Mouse (Mus musculus): ENCODE data around the gene Fam114a2.

DNA sequence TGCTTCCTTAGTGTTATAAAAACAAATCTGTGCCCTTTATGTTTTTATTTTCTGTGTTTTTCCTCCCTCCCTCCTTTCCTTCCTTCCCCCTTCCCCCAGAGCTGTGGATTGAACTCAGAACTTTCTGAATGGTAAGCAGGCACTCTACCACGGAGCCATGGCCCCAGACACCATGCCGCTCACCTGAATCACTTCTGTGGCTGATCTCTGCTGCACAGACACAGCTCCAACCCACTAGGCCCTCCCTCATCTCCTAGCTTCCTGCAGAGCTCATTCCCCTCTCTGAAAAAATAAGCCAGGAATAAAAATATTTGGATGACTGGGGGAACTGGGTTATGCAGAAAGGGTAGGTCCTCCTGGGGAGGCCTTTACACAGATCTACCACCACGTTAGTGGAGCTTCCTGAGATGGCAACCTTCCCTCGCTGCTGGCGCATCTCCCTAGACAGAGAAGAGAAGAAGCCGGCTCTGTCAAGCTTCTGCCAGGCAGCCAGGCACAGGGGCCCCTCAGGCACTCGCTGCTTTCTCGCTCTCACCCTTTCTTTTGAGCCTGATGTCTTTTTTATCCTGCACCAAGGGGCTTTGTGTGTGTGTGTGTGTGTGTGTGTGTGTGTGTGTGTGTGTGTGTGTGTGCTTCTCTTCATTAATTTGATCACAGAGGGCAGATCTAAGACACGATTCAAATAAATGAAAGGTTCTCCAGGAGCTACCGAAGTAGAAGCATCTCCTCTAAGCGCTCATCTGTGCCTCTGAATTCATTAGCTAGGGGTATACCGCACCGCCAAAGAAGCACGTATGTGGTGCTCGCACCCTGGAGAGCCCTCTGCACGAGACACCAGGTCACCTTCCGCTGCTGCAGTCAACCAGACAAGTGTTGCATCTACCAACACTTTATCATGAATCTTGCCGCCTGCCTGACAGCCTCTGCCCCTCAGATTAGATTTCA, 47.9 kb upstream of the Fam114a2 start:
- no peak for TF ChIP-seq CTCF (IDR thresholded peaks at IDR 0.05; ENCODE audit: control insufficient read depth, insufficient read depth, insufficient replicate concordance, low read depth, low read length)
- TF ChIP-seq POLR2A (IDR thresholded peaks at IDR 0.05; ENCODE audit: control insufficient read depth, low read depth, low read length): no peak
